Mouse (Mus musculus) ovary, adult 10 weeks (tissue): ENCODE measurements around the gene Pramel5. TPM values are rescaled to one million over a fixed set of nuclear protein-coding genes. Genes with fewer than 3 reads are reported as not detected.

ENCODE experiments used
- polyA plus RNA-seq: library from polyadenylated mRNA; stranded (reverse); fragments of 350-450 nt; fragmentation: Illumina TruSeq; extraction: RNeasy Lipid Tissue Mini Kit (QIAGEN cat#74804); gene quantifications from one replicate; pipeline ENCODE4 v1.2.3, GENCODE M21; 2014

Gene Pramel5
- not detected for polyA plus RNA-seq

DNA sequence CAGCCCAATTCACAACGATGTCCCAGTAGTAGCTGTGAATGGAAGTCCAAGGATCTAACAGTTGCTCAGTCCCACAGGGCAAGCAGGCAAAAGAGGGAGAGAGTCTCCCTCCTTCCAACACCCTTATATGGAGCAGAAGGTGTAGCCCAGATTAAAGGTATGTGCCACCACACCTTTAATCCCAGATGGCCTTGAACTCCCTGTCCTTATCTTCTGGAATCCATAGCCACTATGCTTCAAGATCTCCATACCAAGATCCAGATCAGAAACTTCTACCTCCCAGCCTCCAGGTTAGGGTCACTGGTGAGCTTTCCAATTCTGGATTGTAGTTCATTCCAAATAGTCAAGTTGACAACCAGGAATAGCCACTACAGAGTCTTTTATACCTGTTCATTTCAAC, at the start of gene Pramel5:
TSS of gene Pramel5 (minus strand) at position 101 of the 400 bp plus-strand sequence.

DNA sequence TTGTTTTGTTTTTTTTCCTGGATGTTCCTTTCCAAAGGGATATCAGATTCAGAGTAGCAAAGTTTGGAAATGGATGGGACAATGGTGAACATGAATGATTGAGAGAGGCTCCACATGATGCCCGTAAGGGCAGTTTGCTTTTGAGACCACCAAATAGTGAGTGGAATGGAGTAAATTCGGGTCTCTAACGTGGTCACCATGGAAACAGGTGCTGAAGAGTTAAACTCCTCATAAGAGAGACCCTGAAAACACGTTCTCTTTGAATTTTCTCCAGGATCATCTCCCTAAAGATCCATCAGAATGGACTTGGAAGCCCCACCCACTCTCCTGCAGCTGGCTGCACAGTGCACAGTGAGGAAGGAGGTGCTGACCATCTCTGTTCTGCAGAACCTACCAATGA, 49.7 kb upstream of the Pramel5 start, which contains the start of gene Gm13128:
TSS of gene Gm13128 (plus strand) at position 301 of the 400 bp plus-strand sequence.

Other genes starting within 250 kb of the Pramel5 start
- gene Pramel4, start 221.4 kb downstream of the Pramel5 start, polyA plus RNA-seq: 0.31 TPM
- gene Gm13102, start 174.0 kb downstream of the Pramel5 start, polyA plus RNA-seq: not detected
- gene Oog3, start 117.8 kb downstream of the Pramel5 start, polyA plus RNA-seq: 78.5 TPM
- 25.4 TPM for gene Oog2, start 89.8 kb downstream of the Pramel5 start, polyA plus RNA-seq
- gene C87977, start 67.2 kb downstream of the Pramel5 start, polyA plus RNA-seq: 47.8 TPM
- gene Gm13128, start 49.8 kb upstream of the Pramel5 start, polyA plus RNA-seq: not detected
- not detected for gene Gm13119, start 77.5 kb upstream of the Pramel5 start, polyA plus RNA-seq
- 5.3 TPM for gene Pramef20, start 97.4 kb upstream of the Pramel5 start, polyA plus RNA-seq
- gene Pramef12, start 128.0 kb upstream of the Pramel5 start, polyA plus RNA-seq: 16.2 TPM
- not detected for gene 1700012P22Rik, start 158.3 kb upstream of the Pramel5 start, polyA plus RNA-seq
- not detected for gene Gm9944, start 172.8 kb upstream of the Pramel5 start, polyA plus RNA-seq
- gene Aadacl3, start 183.3 kb upstream of the Pramel5 start, polyA plus RNA-seq: not detected
- not detected for gene 9430007A20Rik, start 239.3 kb upstream of the Pramel5 start, polyA plus RNA-seq